Mouse (Mus musculus) kidney, adult 2 months (tissue): ENCODE measurements around the gene Vti1b.
A peak's percentile ranks its signal among the peaks of the same experiment; 100 is the strongest.

ENCODE experiments used
- CTCF ChIP-seq: fragments of 200-500 bp; conservative IDR thresholded peaks from 2 replicates; pipeline ENCODE4 v1.5.1; 2011; ENCODE audit warnings: low read depth, mild to moderate bottlenecking, control low read depth, low read length, moderate library complexity, mixed read lengths; ENCODE audit not compliant: insufficient read depth, insufficient read length
- POLR2A ChIP-seq: fragments of 200-500 bp; IDR thresholded peaks from one replicate; pipeline ENCODE4 v1.6.1; 2011; ENCODE audit warnings: low read depth, low read length, control low read depth

DNA sequence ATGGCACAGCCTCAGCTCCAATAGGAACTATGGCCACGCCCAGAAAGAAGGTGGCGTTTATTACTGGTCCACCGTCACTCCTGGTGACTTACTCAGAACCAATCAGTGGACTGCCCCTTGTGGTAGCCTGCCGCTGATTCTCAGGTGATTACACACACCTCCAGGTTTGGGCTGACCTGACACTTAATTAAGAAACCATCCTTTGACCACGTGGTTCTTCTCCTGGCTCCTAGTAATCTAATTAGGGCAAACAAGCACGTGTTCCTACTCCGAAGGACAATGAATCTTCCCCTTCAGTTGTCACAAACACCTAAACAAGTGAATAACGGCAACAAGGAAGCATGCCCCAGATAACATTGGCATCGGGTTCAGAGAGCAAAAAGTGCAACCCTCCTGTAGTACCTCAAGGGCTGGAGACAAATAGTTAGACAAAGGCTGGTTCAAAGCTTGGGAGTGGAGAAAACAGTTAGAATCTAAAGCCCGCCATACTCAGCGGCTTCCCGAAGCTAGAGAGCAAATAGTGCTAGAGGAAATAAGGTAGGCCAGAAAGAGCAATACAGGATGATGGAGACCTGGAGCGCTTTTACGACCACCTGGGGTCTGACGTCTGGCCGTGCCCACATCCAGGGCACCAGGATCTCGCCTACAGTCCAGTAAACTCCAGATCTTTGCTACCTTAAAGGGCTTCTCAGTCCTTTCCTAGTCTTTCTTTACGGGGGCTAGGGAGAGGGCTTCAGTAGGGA is 18.6 kb upstream of the Vti1b start:
- TF ChIP-seq CTCF (0 out of 2 replicates have a peak, but pooled peaks have one; percentile 11), POLR2A (no peak)
